Mouse (Mus musculus): ENCODE measurements around the gene Wdr66. TPM values are rescaled to one million over a fixed set of nuclear protein-coding genes. Genes with fewer than 3 reads are reported as not detected.

The Wdr66 gene
- polyA plus RNA-seq, 1 experiment from 2014 or later = 1.7 TPM

DNA sequence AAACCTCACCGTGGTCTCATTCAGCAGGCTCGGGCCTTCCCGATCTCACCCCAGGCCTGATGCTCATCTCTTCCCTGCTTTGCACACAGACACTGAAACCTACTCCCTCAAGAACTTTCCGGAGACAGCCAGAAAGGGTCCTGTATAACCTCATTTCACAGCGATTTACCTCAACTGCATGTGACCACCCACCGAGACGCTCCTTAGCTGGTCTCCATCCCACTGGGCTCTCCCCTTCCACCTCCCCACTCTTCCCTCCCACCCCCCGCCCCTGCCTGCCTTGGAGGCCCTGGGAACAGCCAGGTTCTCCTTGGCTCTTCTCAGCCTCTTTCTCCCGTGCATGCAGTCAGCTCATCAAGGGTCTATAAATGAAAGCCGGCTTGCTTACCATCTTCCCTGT lies 57.9 kb downstream of the Wdr66 start:
- no peak overlapping the region for H3K4me3 ChIP-seq (ENCODE audit: low read length)
- H3K36me3 ChIP-seq (ENCODE audit: insufficient read depth, low read length) = no peaks in the 10 kb centered on the region
- 0 out of 2 replicates have a peak overlapping the region, but pooled peaks have one; percentile 2 for H3K9ac ChIP-seq (replicated peaks; ENCODE audit: low read length)
- peaks cover 19% of the 10 kb centered on the region for H3K4me1 ChIP-seq (ENCODE audit: insufficient read depth, low read length)
- 22% methylated on average over 10 of the region's 10 CpGs for WGBS
- H3K27ac ChIP-seq (ENCODE audit: low read length) = no peak overlapping the region
- no peaks in the 10 kb centered on the region for H3K9me3 ChIP-seq (ENCODE audit: low read length)
- H3K27me3 ChIP-seq (ENCODE audit: insufficient read depth, low read length) = no peaks in the 10 kb centered on the region
- no peak for ATAC-seq (ENCODE audit: low FRiP score, low TSS enrichment)
- H3K4me2 ChIP-seq (replicated peaks; ENCODE audit: low read depth, low read length) = no peak overlapping the region

DNA sequence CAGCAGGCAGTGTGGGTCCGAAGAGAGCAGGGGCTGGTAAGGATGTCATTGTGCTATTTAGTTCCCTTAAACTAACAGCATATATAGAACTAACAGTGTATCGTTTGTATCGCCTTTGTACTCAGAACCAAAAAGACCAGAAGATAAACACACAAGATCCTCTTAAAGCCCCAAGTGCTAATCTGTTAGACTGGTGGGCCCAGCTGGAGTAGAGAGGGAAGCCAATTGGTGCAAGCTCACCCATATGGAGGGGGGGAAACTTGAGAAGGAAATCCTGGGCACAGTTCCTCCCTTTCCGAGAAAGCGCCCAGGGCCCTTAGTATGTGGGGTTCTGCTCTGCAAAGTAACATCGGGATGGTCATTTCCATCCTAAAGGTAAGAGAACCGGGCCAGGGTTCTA lies 58.3 kb downstream of the Wdr66 start:
- Histone ChIP-seq H3K36me3 (ENCODE audit: insufficient read depth, low read length) (no peaks in the 10 kb centered on the region), H3K27ac (ENCODE audit: low read length) (no peak overlapping the region), H3K9ac (replicated peaks; ENCODE audit: low read length) (0 out of 2 replicates have a peak overlapping the region, but pooled peaks have one; percentile 2), H3K4me3 (ENCODE audit: low read length) (no peak overlapping the region), H3K27me3 (ENCODE audit: insufficient read depth, low read length) (no peaks in the 10 kb centered on the region), H3K4me1 (ENCODE audit: insufficient read depth, low read length) (peaks cover 23% of the 10 kb centered on the region), H3K4me2 (replicated peaks; ENCODE audit: low read depth, low read length) (no peak overlapping the region), H3K9me3 (ENCODE audit: low read length) (no peaks in the 10 kb centered on the region)
- 56% methylated on average over 7 of the region's 7 CpGs for WGBS
- no peak for ATAC-seq (ENCODE audit: low FRiP score, low TSS enrichment)

DNA sequence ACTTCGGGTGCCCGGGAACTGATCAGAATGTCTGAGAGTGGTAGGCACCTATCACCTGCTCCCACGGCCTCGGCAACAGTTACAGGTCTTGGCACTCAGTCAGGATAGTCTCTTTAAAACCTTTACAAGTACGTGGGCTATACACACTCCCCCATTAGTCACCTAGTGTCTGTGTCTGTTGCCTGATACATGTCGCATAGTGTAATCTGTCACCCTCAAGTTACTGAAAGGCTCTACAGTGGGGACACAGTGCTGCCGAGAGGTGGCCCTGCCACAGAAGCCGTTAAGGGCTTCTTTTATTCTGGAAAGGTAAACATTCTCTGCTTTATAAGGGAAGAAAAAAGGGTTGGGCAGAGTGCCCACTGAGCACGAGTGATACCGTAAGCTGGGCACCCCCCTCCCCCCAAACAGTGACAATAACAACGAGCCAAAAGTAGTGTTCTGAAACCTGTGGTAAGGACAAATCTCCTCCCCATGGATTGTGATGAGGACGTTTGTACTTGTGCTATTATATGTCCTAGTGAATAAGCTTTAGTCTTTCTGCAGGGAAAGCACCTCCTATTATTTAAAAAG lies 61.2 kb downstream of the Wdr66 start:
- ATAC-seq (ENCODE audit: low FRiP score, low TSS enrichment) = no peak
- Histone ChIP-seq H3K4me3 (ENCODE audit: low read length) (no peak overlapping the region), H3K4me2 (replicated peaks; ENCODE audit: low read depth, low read length) (no peak overlapping the region), H3K9me3 (ENCODE audit: low read length) (no peaks in the 10 kb centered on the region), H3K36me3 (ENCODE audit: insufficient read depth, low read length) (no peaks in the 10 kb centered on the region), H3K4me1 (ENCODE audit: insufficient read depth, low read length) (peaks cover 23% of the 10 kb centered on the region), H3K9ac (replicated peaks; ENCODE audit: low read length) (no peak overlapping the region), H3K27me3 (ENCODE audit: insufficient read depth, low read length) (no peaks in the 10 kb centered on the region), H3K27ac (ENCODE audit: low read length) (no peak overlapping the region)
- 53% methylated on average over 12 of the region's 12 CpGs for WGBS

DNA sequence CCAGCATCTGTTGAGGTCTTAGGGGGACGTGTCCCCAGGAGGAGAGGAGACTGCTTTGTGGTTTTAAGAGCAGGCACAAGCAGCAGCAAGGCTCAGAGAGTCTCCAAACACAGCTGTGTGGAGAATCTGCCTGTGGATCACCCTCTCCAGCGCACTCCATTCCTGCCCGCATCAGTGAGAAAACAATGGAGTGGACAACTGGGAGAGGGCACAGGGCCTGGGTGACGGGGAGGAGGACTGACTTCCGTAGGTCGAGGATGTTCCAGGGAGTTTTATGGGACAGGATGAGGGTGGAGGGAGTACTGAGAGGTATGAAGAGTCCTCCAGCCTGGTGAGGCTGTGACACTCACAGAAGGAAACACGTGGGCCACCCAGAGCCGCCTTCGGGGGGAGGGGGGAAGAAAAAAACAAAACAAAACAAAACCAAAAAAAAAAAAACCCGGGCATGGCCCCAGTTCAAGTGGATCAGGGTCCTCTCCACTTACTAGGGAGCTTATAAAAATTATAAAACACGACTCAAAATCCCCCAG lies 62.0 kb downstream of the Wdr66 start:
- WGBS = 32% methylated on average over 11 of the region's 11 CpGs
- H3K27ac ChIP-seq (ENCODE audit: low read length) = no peak overlapping the region
- no peak overlapping the region for H3K4me2 ChIP-seq (replicated peaks; ENCODE audit: low read depth, low read length)
- ATAC-seq (ENCODE audit: low FRiP score, low TSS enrichment) = no peak
- no peaks in the 10 kb centered on the region for H3K9me3 ChIP-seq (ENCODE audit: low read length)
- peaks cover 27% of the 10 kb centered on the region for H3K4me1 ChIP-seq (ENCODE audit: insufficient read depth, low read length)
- H3K4me3 ChIP-seq (ENCODE audit: low read length) = no peak overlapping the region
- H3K9ac ChIP-seq (replicated peaks; ENCODE audit: low read length) = no peak overlapping the region
- H3K36me3 ChIP-seq (ENCODE audit: insufficient read depth, low read length) = no peaks in the 10 kb centered on the region
- H3K27me3 ChIP-seq (ENCODE audit: insufficient read depth, low read length) = no peaks in the 10 kb centered on the region

DNA sequence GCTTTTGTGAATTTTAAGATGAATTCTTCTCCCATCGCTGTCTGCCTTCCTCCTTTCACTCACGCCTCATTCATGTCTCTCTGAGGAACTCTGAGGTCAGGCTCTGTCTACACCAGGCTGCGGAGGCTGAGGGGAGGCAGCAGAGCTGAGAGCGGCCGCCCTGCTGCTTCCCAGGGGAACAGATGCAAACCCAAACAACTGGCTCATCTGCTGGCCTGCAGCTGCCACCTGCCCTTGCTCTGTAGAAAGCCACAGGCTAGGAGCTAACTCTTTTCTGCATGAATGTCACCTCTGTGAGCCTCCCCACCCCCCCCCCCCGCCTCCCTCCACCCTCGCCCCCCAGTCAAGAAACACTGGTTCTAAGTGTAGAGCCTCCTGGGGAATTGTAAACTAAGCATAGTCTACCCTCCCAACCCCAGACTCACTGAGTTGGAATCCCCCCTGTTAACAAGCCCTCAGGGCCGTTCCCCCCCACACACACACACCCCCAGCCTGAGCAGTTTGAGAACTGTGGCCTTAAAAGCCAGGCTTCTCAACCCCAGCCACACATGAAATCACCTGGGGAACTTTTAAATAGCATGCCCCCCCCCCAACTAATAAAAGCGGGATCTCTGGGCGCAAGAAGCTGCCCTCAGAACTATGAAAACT lies 63.4 kb downstream of the Wdr66 start:
- H3K4me2 ChIP-seq (replicated peaks; ENCODE audit: low read depth, low read length) = no peak overlapping the region
- 44% methylated on average over 10 of the region's 10 CpGs for WGBS
- peaks cover 23% of the 10 kb centered on the region for H3K4me1 ChIP-seq (ENCODE audit: insufficient read depth, low read length)
- H3K9ac ChIP-seq (replicated peaks; ENCODE audit: low read length) = no peak overlapping the region
- no peaks in the 10 kb centered on the region for H3K36me3 ChIP-seq (ENCODE audit: insufficient read depth, low read length)
- no peak overlapping the region for H3K27ac ChIP-seq (ENCODE audit: low read length)
- peaks cover 3% of the 10 kb centered on the region; the same call in 1 of the 2 replicates for H3K9me3 ChIP-seq (ENCODE audit: low read length)
- H3K4me3 ChIP-seq (ENCODE audit: low read length) = no peak overlapping the region
- no peak for ATAC-seq (ENCODE audit: low FRiP score, low TSS enrichment)
- H3K27me3 ChIP-seq (ENCODE audit: insufficient read depth, low read length) = no peaks in the 10 kb centered on the region

DNA sequence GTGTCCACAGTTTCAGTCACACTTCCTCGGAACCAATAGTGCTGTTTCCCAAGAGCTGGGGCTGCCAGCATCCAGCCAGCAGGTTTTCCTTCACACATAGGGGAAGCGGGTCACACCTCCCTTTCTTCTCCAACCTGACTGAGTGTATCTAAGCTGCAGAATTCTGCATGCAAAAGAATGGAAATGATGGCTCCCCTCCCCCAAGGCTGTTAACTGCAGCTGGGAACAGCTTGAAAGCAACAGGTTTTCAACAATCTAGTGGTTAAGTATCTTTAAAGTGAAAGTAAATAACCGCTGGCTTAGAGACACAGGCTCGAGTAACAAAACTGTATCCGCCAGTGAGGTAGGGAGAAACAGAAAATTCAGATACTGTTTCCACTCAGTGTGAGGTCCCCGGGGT lies 66.1 kb downstream of the Wdr66 start:
- no peaks in the 10 kb centered on the region for H3K36me3 ChIP-seq (ENCODE audit: insufficient read depth, low read length)
- H3K9ac ChIP-seq (replicated peaks; ENCODE audit: low read length) = peak overlapping the region; percentile 30; the same call in 1 of the 2 replicates
- H3K27ac ChIP-seq (ENCODE audit: low read length) = peak overlapping the region; percentile 26; the same call in 1 of the 2 replicates
- peak overlapping the region; percentile 28 for H3K4me3 ChIP-seq (ENCODE audit: low read length)
- no peak for ATAC-seq (ENCODE audit: low FRiP score, low TSS enrichment)
- no peaks in the 10 kb centered on the region for H3K27me3 ChIP-seq (ENCODE audit: insufficient read depth, low read length)
- peak overlapping the region; percentile 48 for H3K4me2 ChIP-seq (replicated peaks; ENCODE audit: low read depth, low read length)
- H3K9me3 ChIP-seq (ENCODE audit: low read length) = peaks cover 3% of the 10 kb centered on the region; the same call in 1 of the 2 replicates
- 7% methylated on average over 6 of the region's 6 CpGs for WGBS
- H3K4me1 ChIP-seq (ENCODE audit: insufficient read depth, low read length) = peaks cover 23% of the 10 kb centered on the region

DNA sequence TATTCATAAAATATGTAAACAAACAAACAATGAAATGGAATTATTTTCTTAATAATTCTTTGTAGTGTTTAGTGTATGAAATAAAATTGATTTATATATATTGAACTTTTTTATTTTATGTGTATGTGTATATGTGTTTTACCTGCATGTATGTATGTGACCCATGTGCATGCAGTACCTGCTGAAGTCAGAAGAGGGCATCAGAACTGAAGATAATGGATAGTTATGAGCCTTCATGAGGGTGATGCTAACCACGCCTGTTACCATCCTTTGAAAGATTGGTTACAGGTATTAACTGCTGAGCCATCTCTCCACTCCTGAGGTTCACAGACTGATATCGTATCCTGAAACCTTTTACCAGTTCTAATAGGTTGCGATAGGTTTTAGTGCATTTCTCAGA lies 68.2 kb downstream of the Wdr66 start:
- ATAC-seq (ENCODE audit: low FRiP score, low TSS enrichment) = no peak
- H3K27me3 ChIP-seq (ENCODE audit: insufficient read depth, low read length) = no peaks in the 10 kb centered on the region
- WGBS = 93% methylated on average over 3 of the region's 3 CpGs
- H3K9ac ChIP-seq (replicated peaks; ENCODE audit: low read length) = no peak overlapping the region
- peaks cover 3% of the 10 kb centered on the region; the same call in 1 of the 2 replicates for H3K9me3 ChIP-seq (ENCODE audit: low read length)
- no peaks in the 10 kb centered on the region for H3K36me3 ChIP-seq (ENCODE audit: insufficient read depth, low read length)
- H3K27ac ChIP-seq (ENCODE audit: low read length) = no peak overlapping the region
- peaks cover 22% of the 10 kb centered on the region for H3K4me1 ChIP-seq (ENCODE audit: insufficient read depth, low read length)
- no peak overlapping the region for H3K4me2 ChIP-seq (replicated peaks; ENCODE audit: low read depth, low read length)
- no peak overlapping the region for H3K4me3 ChIP-seq (ENCODE audit: low read length)

DNA sequence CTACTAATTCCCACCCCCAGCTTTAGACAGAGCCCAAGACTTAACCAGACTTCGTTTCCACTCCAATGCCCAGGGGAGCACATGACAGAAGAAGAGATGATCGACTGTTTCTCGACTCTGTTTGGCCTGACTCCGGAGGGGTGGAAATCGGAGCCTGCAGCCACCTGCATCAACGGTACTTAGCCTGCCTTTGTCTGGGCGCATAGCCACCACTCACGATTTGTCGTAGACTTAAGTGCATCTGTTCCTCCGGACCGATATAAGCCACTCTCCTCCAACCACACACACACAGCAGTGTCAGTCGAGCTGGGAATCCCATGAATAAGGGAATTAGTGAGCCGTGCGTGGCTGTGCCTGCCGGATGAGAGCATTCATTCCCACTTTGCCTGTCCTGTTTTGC lies 72.3 kb downstream of the Wdr66 start:
- Histone ChIP-seq H3K27ac (ENCODE audit: low read length) (peak overlapping the region; percentile 56), H3K9me3 (ENCODE audit: low read length) (peaks cover 3% of the 10 kb centered on the region; the same call in 1 of the 2 replicates), H3K4me3 (ENCODE audit: low read length) (no peak overlapping the region), H3K36me3 (ENCODE audit: insufficient read depth, low read length) (no peaks in the 10 kb centered on the region), H3K27me3 (ENCODE audit: insufficient read depth, low read length) (no peaks in the 10 kb centered on the region), H3K4me1 (ENCODE audit: insufficient read depth, low read length) (peaks cover 30% of the 10 kb centered on the region), H3K4me2 (replicated peaks; ENCODE audit: low read depth, low read length) (peak overlapping the region; percentile 23), H3K9ac (replicated peaks; ENCODE audit: low read length) (0 out of 2 replicates have a peak overlapping the region, but pooled peaks have one; percentile 26)
- WGBS = 20% methylated on average over 15 of the region's 15 CpGs
- ATAC-seq (ENCODE audit: low FRiP score, low TSS enrichment) = peak; percentile 24; the same call in 1 of the 2 replicates

DNA sequence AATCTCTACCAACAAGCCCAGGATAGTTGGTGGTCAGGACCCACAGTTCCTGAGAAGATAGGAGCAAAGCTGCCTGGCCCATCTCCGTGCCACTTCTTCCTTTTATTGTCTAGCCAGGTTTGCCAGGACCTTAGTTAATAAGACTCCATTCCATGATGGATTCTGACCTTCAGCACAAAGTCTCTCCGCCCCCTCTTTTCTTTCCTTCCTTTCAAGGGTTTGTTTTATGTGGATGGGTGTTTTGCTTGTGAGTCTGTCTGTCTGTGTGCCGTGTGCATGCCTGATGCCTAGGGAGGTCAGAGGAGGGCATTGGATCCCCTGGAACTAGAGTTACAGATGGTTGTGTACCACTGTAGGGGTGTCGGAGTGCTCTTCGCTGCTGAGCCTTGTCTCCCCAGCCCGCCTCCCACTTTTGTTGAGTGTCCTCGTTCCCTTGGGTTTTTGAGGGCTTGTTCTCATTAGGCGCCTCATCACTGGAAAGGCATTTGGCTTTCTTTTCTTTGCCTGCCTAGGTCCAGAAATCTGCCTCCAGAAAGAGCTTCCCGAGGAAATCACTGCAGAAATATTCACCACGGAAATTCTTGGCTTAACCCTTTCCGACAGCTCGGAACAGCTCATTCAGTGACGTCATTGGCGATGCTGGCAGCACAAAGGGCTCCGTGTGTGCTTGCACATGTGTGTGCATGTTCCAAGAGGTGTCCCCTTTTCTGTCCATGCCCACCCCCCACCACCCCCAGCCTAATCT lies 74.3 kb downstream of the Wdr66 start:
- 0 out of 2 replicates have a peak overlapping the region, but pooled peaks have one; percentile 27 for H3K9ac ChIP-seq (replicated peaks; ENCODE audit: low read length)
- 71% methylated on average over 15 of the region's 15 CpGs for WGBS
- no peak overlapping the region for H3K4me2 ChIP-seq (replicated peaks; ENCODE audit: low read depth, low read length)

More for the DNA sequence above, 74.3 kb downstream of the Wdr66 start:
- H3K4me1 ChIP-seq (ENCODE audit: insufficient read depth, low read length) = peaks cover 30% of the 10 kb centered on the region
- no peaks in the 10 kb centered on the region for H3K36me3 ChIP-seq (ENCODE audit: insufficient read depth, low read length)
- no peaks in the 10 kb centered on the region for H3K9me3 ChIP-seq (ENCODE audit: low read length)
- H3K4me3 ChIP-seq (ENCODE audit: low read length) = no peak overlapping the region
- no peak for ATAC-seq (ENCODE audit: low FRiP score, low TSS enrichment)
- peak overlapping the region; percentile 68 for H3K27ac ChIP-seq (ENCODE audit: low read length)
- no peaks in the 10 kb centered on the region for H3K27me3 ChIP-seq (ENCODE audit: insufficient read depth, low read length)
